Mouse (Mus musculus): ENCODE results near the gene Cd244a.

The Cd244a gene

DNA sequence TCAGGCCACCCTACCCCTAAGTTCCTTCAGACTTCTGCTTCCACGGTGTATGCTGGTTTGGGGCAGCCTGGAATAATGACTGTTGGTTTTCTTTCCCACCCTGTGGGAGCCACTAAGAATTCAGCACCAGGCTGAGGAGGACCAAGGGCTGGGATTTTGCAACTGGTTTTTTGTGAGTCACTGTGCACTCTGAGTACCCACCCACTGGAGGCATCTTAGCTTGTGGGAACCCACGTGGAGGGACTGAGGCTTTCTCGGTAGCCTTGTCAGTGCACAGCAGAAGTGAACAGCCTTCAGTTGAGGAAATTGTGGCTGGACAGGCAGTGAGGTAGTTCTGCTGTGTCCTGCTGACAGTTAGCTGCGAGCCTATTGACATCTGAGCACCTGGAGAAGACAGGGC is at the start of gene Cd244a:
Gene Cd244a (plus strand): TSS at position 296 of the 400 bp plus-strand sequence.
- no peak for DNase-seq

DNA sequence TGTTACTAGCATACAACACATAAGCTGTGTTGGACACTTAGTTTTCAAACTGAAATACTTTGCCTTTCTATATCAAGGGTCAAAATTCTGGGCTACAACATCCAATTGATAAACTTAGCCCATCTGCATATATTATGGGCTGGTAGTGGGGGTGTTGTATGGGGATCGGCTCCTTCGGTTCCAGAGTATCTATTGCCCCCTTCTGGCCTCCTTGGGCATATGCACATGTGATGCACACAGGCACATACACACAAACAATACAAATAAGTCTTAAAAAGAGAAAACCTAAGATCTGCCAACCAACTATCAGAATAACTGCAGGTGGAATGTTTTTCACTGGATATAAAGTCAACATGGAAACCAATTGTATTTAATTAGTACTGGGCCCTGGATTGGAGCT is 45.8 kb upstream of the Cd244a start:
- no peak for DNase-seq

DNA sequence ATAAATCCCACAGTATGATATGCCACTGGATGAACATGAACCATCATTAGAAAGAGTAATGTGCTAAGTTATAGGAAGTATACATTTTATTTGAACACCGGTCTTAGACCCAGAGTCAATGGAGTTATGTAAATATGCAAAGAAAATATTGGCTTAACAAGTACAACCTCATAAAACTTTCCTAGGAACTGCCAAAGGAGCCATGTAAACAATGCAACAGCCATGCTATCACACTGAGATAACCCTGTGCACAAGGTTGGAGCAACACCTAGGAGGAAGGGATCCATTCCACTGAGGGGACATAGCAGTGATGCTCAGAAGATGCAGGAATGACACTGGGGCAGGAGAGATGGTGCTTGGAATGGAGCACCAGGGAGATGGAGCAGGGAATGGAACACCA is 45.2 kb upstream of the Cd244a start:
- no peak for DNase-seq

- no peak for DNase-seq
Measured at GRCm38 (mm10) chr1:171515039-171515438, 44.0 kb upstream of the Cd244a start.

- DNase-seq: no peak
Measured at GRCm38 (mm10) chr1:171515557-171515956, 43.4 kb upstream of the Cd244a start.

GRCm38 (mm10) chr1:171531367-171531766 is 27.6 kb upstream of the Cd244a start:
- DNase-seq: no peak

GRCm38 (mm10) chr1:171532830-171533229 is 26.2 kb upstream of the Cd244a start:
- no peak for DNase-seq

DNA sequence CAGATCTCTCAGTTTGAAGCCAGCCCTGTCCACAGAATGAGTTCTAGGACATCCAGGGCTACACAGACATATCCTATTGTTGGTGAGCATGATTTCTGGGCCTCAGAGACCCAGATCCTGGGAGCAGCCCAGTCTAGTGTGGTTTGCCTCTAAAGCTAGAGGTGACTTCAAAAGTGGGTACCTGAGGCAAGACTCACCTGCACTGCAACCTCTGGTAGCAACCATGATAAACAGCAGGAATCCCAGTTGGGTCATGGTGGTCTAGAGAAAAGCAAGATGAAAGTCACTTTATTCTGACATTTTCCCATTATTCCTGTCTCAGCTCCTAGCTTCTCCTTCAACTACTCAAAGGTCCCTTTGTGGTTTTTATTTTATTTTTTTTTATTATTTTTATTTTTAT is 24.4 kb upstream of the Cd244a start:
- DNase-seq: no peak

DNA sequence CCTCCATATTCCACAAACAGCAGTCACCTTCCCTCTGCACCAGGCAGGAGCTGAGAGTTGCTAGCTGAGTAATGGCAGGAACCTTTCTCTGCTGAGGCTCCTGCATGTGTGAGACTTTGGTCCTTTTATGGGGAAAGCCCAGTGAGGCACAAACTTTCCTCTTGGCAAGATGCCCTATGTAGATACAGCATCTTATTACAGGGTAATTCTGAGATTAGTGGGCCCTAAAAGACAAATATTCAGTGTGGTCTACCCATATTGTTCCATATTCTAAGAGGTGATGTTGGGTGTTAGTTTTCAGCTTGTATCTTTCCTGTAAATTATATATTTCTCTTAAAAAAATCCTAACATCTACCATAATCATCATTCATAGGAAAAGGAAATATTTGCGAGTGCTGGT is 23.8 kb upstream of the Cd244a start, which contains the start of gene Itln1:
Gene Itln1 (minus strand): TSS at position 101 of the 400 bp plus-strand sequence.
- DNase-seq: no peak

DNA sequence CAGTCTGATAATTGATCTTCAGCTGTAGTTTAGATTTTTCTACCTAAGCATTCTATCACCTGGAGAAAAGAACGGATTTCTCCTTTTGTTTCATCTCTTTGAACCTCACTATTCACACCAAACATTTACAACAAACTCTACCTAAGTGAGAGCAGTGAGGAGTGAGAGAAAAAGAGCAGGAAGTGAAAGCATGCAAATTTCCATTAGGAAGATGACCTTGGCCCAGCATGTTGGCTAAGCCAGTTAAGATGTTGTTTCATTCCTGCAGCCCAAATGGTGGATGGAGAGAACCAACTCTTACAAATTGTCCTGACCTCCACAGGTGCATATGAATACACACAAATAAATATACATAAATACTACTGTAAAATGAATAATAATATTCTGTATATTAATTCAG is 18.3 kb upstream of the Cd244a start:
- DNase-seq: no peak

DNA sequence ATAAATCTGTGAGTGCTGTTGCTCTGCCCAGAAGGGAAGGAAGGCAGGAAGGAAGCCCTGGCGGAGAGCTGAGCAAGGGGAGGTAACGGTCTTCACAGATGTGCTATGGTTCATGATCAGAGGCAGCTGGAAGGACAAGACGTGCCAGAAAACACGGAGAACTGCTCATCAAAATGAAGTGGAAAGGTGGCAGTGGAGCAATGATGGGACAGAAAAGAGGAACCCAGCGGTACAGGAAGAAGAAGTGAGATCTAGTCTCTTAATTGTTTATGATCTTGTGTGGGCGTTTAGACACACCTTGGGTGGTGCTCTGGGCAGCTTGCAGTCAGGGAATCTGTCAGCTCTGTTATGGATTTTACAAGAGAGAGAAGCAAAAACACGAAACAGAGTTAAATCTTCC is 7.7 kb upstream of the Cd244a start:
- no peak for DNase-seq

GRCm38 (mm10) chr1:171552230-171552629 is 6.8 kb upstream of the Cd244a start:
- DNase-seq: no peak

DNA sequence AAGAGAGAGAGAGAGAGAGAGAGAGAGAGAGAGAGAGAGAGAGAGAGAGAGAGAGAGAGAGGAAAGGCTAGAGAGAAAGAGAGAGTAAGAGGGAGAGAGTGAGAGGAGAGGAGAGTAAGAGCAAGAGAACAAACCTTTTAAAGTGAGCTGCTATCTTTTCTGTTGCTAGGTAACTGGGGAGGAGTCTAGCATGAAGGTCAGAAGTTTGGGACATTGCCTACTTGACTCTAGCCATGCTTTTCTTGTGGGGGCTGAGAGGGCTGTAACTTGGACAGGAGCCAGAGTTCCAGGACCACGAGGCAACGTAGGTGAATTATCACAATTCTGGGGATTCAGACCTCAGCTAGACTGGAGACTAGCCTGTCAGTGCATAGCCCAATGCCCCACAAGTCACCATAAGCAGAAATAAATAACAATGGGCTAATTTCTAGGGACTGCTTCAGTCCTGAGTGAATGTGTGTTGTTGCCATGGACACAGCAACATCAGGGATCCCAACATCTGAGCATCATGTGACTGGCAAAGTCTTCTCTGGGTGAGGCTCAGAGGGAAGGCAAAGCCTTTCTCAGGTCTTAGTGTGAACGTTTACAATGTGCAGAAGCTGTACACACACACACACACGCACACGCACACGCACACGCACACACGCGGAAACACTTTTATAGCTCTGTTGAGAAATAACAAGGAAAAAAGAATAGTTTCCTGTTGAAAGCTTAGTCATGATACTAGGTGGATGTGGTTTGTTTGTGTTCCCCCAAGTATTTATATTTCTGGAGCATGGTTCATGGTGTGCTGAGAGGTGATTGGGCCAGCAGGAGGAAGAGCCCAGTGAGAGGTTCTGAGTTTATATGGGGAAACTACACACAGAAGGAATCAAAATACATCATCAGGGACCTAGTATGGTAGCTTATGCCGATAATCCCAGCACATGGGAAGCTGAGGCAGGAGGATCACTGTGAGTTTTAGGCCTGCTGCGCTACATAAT is 5.3 kb upstream of the Cd244a start:
- no peak for DNase-seq

DNA sequence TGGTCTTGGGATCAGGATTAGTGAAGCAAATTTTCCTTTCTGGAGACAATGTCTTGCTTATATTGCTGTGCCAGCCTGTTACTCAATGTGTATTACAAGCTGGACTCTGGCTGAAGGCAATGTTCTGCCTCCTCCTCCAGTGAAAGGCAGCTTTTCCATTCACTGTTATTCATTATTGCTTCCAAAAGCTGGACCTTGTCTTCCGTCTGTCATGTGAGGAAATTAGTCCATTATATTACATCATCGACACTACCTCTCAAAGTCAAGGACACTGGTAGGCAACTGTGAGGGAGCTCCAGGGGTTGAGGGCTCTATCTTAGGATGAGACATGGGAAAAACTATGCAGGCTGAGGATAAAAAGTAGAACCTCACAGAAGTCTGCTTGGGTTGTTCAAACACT is 2.6 kb upstream of the Cd244a start:
- no peak for DNase-seq

GRCm38 (mm10) chr1:171558407-171558806 is 586 bp upstream of the Cd244a start:
- no peak for DNase-seq

GRCm38 (mm10) chr1:171560262-171560661 is 1.3 kb downstream of the Cd244a start:
- no peak for DNase-seq

- peak; percentile 2 for DNase-seq
Measured at GRCm38 (mm10) chr1:171561200-171561599, 2.2 kb downstream of the Cd244a start.

GRCm38 (mm10) chr1:171561639-171562225 is 2.7 kb downstream of the Cd244a start:
- DNase-seq: no peak

- DNase-seq: no peak
Measured at GRCm38 (mm10) chr1:171563042-171563441, 4.0 kb downstream of the Cd244a start.

GRCm38 (mm10) chr1:171564247-171564646 is 5.3 kb downstream of the Cd244a start:
- peak; percentile 65 for DNase-seq

- no peak for DNase-seq
Measured at GRCm38 (mm10) chr1:171565888-171566287, 6.9 kb downstream of the Cd244a start.

DNA sequence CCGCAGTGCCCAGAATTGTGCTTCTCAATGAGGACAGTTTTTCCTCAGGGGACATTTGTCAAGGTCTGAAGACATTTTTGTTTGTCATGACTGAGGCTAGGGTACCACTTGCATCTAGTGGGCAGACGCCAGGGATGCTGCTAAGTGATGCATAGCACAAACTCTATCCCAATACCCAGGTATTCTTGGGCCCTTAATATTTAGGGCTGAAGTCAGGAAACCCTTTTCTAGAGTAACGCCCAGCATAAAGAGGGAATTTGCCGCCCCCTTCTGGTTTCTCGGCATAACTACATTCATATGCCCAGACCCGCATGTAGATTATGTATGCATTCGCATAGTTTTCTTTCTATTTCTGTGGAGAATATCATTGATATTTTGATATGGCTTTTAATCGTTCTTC is 7.8 kb downstream of the Cd244a start:
- DNase-seq: peak; percentile 70

DNA sequence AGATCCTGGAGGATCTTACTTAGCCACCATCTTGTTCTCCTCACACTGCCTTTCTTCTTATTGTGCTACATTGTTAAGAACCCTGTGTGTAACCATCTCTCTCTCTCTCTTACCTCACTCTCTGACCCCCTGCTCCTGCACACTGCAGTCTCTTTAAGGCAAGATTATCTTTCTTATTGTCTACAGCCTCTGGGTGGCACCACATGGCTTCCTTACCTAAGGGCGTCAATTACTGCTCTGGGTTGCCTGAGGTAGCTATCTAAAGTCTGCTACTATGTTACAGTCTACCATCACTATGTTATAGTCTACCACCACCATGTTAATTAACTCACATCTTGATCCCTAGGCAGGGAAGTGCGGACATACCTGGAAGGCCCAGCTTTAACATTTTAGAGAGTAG is 9.4 kb downstream of the Cd244a start:
- no peak for DNase-seq

DNA sequence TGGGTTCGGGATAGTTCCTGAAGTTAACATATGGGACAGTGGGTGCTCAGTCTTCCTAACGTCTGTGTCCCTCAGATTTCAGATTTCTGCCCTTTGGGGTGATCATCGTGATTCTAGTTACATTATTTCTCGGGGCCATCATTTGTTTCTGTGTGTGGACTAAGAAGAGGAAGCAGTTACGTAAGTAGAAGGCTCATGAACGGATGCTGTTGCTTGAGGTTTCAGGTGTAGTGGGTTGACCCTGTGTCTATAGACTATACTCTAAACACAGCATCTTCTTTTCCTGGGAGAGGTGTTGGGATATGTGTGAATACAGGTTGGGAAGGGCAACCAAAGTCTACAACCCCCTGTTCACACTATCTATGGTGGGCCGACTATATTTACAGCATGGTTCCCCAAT is 18.2 kb downstream of the Cd244a start:
- DNase-seq: no peak

Measured in retina, postnatal 1 day (tissue).